Mouse (Mus musculus) forebrain, embryonic 11.5 days (tissue): ENCODE data around the gene Tmem62. TPM values are rescaled to one million over a fixed set of nuclear protein-coding genes. Genes with fewer than 3 reads are reported as not detected.
"Not testable (repeated sequence)": the region's sequence is repeated elsewhere in the genome, so short reads cannot be mapped to it uniquely, and the experiment has no call there.

Source experiments
- ATAC-seq: fragments of 200-750 bp; cut with Nextera tagmentation; replicated peaks from 2 replicates; pipeline ENCODE4 v1.8.0; 2017; ENCODE audit warnings: moderate TSS enrichment; ENCODE audit not compliant: low FRiP score
- DNase-seq: peaks from one replicate; pipeline ENCODE4 v3.0.0-alpha.2; 2017; ENCODE audit warnings: low spot score
- H3K27ac ChIP-seq: fragments of 300-500 bp; sonication (generic); 2 replicates; pipeline ENCODE4 v1.5.1; 2014; ENCODE audit warnings: low read depth, low read length
- H3K27me3 ChIP-seq: fragments of 300-500 bp; sonication (generic); 2 replicates; pipeline ENCODE4 v1.6.1; 2014; ENCODE audit warnings: mild to moderate bottlenecking, low read length, mixed read lengths; ENCODE audit not compliant: control insufficient read depth, insufficient read depth
- H3K36me3 ChIP-seq: fragments of 300-500 bp; sonication (generic); 2 replicates; pipeline ENCODE4 v1.6.1; 2014; ENCODE audit warnings: mild to moderate bottlenecking, low read length, moderate library complexity, mixed read lengths; ENCODE audit not compliant: control insufficient read depth, insufficient read depth
- H3K4me1 ChIP-seq: fragments of 300-500 bp; sonication (generic); replicated peaks from 2 replicates; pipeline ENCODE4 v1.6.1; 2014; ENCODE audit warnings: low read length, mixed read lengths; ENCODE audit not compliant: control insufficient read depth, insufficient read depth
- H3K4me2 ChIP-seq: fragments of 300-500 bp; sonication (generic); 2 replicates; pipeline ENCODE4 v1.6.1; 2014; ENCODE audit warnings: low read depth, mild to moderate bottlenecking, low read length, moderate library complexity, mixed read lengths; ENCODE audit not compliant: severe bottlenecking
- H3K4me3 ChIP-seq: fragments of 300-500 bp; sonication (generic); 2 replicates; pipeline ENCODE4 v1.5.1; 2014; ENCODE audit warnings: low read depth, low read length
- H3K9ac ChIP-seq: fragments of 300-500 bp; sonication (generic); 2 replicates; pipeline ENCODE4 v1.6.1; 2014; ENCODE audit warnings: low read length
- H3K9me3 ChIP-seq: fragments of 300-500 bp; sonication (generic); 2 replicates; pipeline ENCODE4 v1.6.1; 2016; ENCODE audit warnings: low read length, mixed read lengths; ENCODE audit not compliant: control insufficient read depth
- WGBS: fragments of 180-500 bp; shearing (Covaris S2); extraction: QIAGEN DNeasy Blood & Tissue Kit; methylation state at CpG from one replicate; pipeline ENCODE4 v1.1.7; 2014; 5-methylcytosine and 5-hydroxymethylcytosine counted together
- polyA plus RNA-seq: library from polyadenylated mRNA; unstranded; fragments of >200 nt; fragmentation: Nextera tagmentation; extraction: Ambion mirVana; gene quantifications from 2 replicates; pipeline ENCODE4 v1.2.1, GENCODE M21; 2014

The Tmem62 gene
- polyA plus RNA-seq, 1 experiment from 2014 or later, result 4.9 TPM

DNA sequence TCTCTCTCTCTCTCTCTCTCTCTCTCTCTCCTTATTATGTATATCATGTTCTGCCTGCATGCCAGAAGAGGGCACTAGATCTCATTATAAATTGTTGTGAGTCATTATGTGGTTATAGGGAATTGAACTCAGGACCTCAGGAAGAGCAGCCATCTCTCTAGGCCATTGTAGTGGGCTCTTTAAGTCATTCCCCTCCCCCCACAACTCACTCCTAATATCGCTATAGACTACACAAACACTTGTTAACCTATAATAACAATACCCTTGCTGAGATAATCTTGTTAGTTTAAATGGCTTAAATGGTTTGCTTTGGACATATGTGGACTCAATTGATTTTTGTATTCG is 1.8 kb downstream of the Tmem62 start:
- 44% methylated on average over 2 of the region's 2 CpGs for WGBS
- H3K9ac ChIP-seq, result no peak overlapping the region
- no peaks in the 10 kb centered on the region for H3K9me3 ChIP-seq
- no peaks in the 10 kb centered on the region for H3K36me3 ChIP-seq
- DNase-seq (no peak), ATAC-seq (no peak)
- no peaks in the 10 kb centered on the region for H3K27me3 ChIP-seq
- no peak overlapping the region for H3K27ac ChIP-seq
- no peak overlapping the region for H3K4me2 ChIP-seq
- H3K4me3 ChIP-seq, result no peak overlapping the region
- no peaks in the 10 kb centered on the region for H3K4me1 ChIP-seq

DNA sequence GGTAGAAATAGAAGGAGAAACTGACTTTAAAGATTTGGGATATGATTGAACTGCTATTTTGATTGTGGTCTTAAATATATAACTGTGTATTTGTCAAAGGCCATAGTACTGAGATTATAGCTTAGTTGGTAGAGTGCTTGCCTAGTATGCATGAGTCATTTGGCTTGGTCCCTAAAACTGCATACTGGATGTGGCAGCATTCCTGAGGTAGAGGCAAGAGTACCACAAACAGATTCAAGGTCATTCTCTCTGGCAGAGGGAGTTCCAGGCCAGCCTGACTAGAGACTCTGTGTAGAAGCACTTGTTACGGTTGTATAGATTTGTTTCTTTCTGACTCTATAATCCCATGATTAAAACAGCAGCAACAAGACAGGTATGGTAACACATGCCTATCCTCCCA is 3.0 kb downstream of the Tmem62 start:
- H3K9ac ChIP-seq, result no peak overlapping the region
- no peaks in the 10 kb centered on the region for H3K4me1 ChIP-seq
- 83% methylated on average over 1 of the region's 1 CpGs for WGBS
- H3K27ac ChIP-seq, result no peak overlapping the region
- no peak overlapping the region for H3K4me2 ChIP-seq
- H3K4me3 ChIP-seq, result no peak overlapping the region
- H3K27me3 ChIP-seq, result no peaks in the 10 kb centered on the region
- no peaks in the 10 kb centered on the region for H3K36me3 ChIP-seq
- DNase-seq (no peak), ATAC-seq (no peak)
- H3K9me3 ChIP-seq, result no peaks in the 10 kb centered on the region

DNA sequence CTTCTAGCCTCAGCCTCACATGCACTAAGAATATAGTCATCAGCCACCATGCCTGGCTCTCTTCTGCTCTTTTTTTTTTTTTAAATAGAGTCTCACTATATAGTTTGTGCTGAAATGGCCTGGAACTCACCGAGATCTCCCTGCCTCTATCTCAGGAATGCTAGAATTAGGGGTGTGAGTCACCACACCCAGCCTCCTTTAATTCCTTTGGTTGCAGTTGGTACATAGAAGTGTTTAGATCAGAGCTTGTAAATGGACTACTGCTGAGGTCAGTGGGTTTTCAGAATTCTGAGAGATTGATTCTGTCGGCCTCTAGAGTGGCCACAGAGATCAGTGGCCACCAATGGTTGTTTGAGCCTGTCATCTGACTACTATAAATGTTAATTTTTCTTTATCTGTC is 4.0 kb downstream of the Tmem62 start:
- ATAC-seq, result no peak
- no peaks in the 10 kb centered on the region for H3K9me3 ChIP-seq
- no peak overlapping the region for H3K9ac ChIP-seq
- H3K27me3 ChIP-seq, result no peaks in the 10 kb centered on the region
- DNase-seq, result no peak
- H3K4me3 ChIP-seq, result no peak overlapping the region
- no peaks in the 10 kb centered on the region for H3K36me3 ChIP-seq
- H3K27ac ChIP-seq, result no peak overlapping the region
- WGBS, result 81% methylated on average over 2 of the region's 2 CpGs
- no peak overlapping the region for H3K4me2 ChIP-seq
- no peaks in the 10 kb centered on the region for H3K4me1 ChIP-seq

GRCm38 (mm10) chr2:120983611-120984010 is 6.8 kb downstream of the Tmem62 start:
- no peak overlapping the region for H3K27ac ChIP-seq
- no peaks in the 10 kb centered on the region for H3K9me3 ChIP-seq
- H3K27me3 ChIP-seq, result no peaks in the 10 kb centered on the region
- H3K4me3 ChIP-seq, result no peak overlapping the region
- no peak overlapping the region for H3K4me2 ChIP-seq
- no peaks in the 10 kb centered on the region for H3K36me3 ChIP-seq
- ATAC-seq (no peak), DNase-seq (no peak)
- H3K9ac ChIP-seq, result no peak overlapping the region
- no peaks in the 10 kb centered on the region for H3K4me1 ChIP-seq
- 7% methylated on average over 2 of the region's 2 CpGs for WGBS

DNA sequence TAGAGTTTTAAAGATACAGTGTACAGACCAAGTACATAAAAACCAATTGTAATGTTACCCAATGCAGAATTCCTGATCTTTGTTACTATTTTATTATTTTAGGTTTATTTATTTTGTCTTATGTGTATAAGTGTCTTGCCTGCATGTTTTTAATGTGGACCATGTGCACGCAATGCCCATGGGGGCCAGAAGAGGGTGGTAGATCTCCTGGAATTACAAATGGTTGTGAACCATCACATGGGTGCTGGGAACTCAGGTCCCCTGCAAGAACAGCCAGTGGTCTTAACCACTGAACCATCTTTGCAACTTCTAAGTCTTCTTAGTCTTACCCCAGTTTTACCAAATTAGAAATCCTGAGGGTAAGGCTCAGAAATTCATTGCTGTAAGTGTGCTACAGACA is 8.4 kb downstream of the Tmem62 start:
- Histone ChIP-seq H3K36me3 (no peaks in the 10 kb centered on the region), H3K27me3 (no peaks in the 10 kb centered on the region), H3K9me3 (no peaks in the 10 kb centered on the region), H3K27ac (no peak overlapping the region), H3K4me1 (no peaks in the 10 kb centered on the region), H3K4me3 (no peak overlapping the region), H3K4me2 (no peak overlapping the region), H3K9ac (no peak overlapping the region)
- no peak for DNase-seq
- WGBS, result 97% methylated on average over 1 of the region's 1 CpGs
- no peak for ATAC-seq

GRCm38 (mm10) chr2:120991196-120991595 is 14.4 kb downstream of the Tmem62 start:
- Histone ChIP-seq H3K4me3 (no peak overlapping the region), H3K36me3 (no peaks in the 10 kb centered on the region), H3K9ac (no peak overlapping the region), H3K27me3 (no peaks in the 10 kb centered on the region), H3K9me3 (no peaks in the 10 kb centered on the region), H3K4me2 (no peak overlapping the region), H3K4me1 (no peaks in the 10 kb centered on the region), H3K27ac (no peak overlapping the region)
- 75% methylated on average over 4 of the region's 4 CpGs for WGBS
- no peak for ATAC-seq
- DNase-seq, result no peak

DNA sequence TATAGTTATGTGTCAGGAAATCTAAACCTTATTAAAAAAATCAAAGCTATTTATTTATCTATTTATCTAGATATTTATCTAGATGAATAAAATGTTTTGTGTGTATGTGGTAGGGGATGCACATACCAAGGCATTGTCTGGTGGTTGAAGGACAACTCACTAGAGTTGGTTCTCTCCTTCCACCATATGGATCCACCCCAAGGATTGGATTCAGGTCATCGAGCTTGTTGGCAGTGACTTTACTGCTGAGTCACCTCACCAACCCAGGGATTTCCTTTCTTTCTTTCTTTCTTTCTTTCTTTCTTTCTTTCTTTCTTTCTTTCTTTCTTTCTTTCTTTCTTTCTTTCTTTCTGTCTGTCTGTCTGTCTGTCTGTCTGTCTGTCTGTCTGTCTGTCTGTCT is 19.8 kb downstream of the Tmem62 start:
- not testable (repeated sequence) for H3K4me3 ChIP-seq, H3K36me3 ChIP-seq, H3K4me2 ChIP-seq, H3K4me1 ChIP-seq, H3K27me3 ChIP-seq, H3K27ac ChIP-seq, H3K9ac ChIP-seq, H3K9me3 ChIP-seq, DNase-seq, ATAC-seq
- 64% methylated on average over 1 of the region's 1 CpGs for WGBS

DNA sequence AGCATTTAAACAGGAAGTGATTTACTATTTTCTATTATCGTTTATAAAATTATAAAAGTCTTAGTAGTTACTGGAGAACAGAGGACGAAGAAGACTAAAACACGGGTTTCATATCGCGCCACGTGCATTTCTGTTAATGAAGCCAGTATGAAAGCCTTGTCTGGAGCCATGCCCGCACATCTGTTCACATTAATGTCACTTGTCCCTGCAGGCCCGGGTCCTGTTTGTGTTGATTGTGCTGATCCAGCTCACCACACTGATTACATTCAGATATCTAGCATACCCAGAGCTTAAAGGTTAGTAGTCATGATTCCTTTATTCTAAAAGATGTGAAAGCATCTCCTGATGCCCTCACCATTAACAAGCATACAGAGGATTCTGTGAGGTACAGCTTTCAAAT is 22.0 kb downstream of the Tmem62 start:
- DNase-seq (no peak), ATAC-seq (no peak)
- Histone ChIP-seq H3K9ac (no peak overlapping the region), H3K9me3 (no peaks in the 10 kb centered on the region), H3K4me3 (no peak overlapping the region), H3K36me3 (no peaks in the 10 kb centered on the region), H3K27me3 (no peaks in the 10 kb centered on the region), H3K27ac (no peak overlapping the region), H3K4me1 (no peaks in the 10 kb centered on the region), H3K4me2 (no peak overlapping the region)
- WGBS, result 92% methylated on average over 8 of the region's 8 CpGs

GRCm38 (mm10) chr2:121003586-121003985 is 26.8 kb downstream of the Tmem62 start:
- H3K4me2 ChIP-seq, result no peak overlapping the region
- no peaks in the 10 kb centered on the region for H3K9me3 ChIP-seq

More at GRCm38 (mm10) chr2:121003586-121003985, 26.8 kb downstream of the Tmem62 start:
- Histone ChIP-seq H3K36me3 (no peaks in the 10 kb centered on the region), H3K27ac (no peak overlapping the region), H3K4me3 (no peak overlapping the region), H3K4me1 (no peaks in the 10 kb centered on the region), H3K27me3 (no peaks in the 10 kb centered on the region), H3K9ac (no peak overlapping the region)
- ATAC-seq (no peak), DNase-seq (no peak)
- 75% methylated on average over 2 of the region's 2 CpGs for WGBS
